Mouse (Mus musculus) embryonic facial prominence, embryonic 15.5 days (tissue): Measurements from ENCODE around the gene Olfr105-ps. TPM values are rescaled to one million over a fixed set of nuclear protein-coding genes. Genes with fewer than 3 reads are reported as not detected.

ENCODE experiments used
- ATAC-seq: fragments of 200-750 bp; cut with Nextera tagmentation; 2 replicates; pipeline ENCODE4 v1.8.0; 2017; ENCODE audit warnings: low read depth, moderate TSS enrichment; ENCODE audit not compliant: insufficient number of reproducible peaks, low FRiP score, low TSS enrichment
- H3K27ac ChIP-seq: fragments of 300-500 bp; sonication (generic); replicated peaks from 2 replicates; pipeline ENCODE4 v1.5.1; 2015; ENCODE audit warnings: mild to moderate bottlenecking, inconsistent platforms
- H3K27me3 ChIP-seq: fragments of 300-500 bp; sonication (generic); 2 replicates; pipeline ENCODE4 v1.6.1; 2015; ENCODE audit warnings: inconsistent platforms
- H3K36me3 ChIP-seq: fragments of 300-500 bp; sonication (generic); 2 replicates; pipeline ENCODE4 v1.6.1; 2015; ENCODE audit warnings: mild to moderate bottlenecking, inconsistent platforms
- H3K4me1 ChIP-seq: fragments of 300-500 bp; sonication (generic); 2 replicates; pipeline ENCODE4 v1.6.1; 2015; ENCODE audit warnings: inconsistent platforms
- H3K4me2 ChIP-seq: fragments of 300-500 bp; sonication (generic); replicated peaks from 2 replicates; pipeline ENCODE4 v1.6.1; 2015; ENCODE audit warnings: mild to moderate bottlenecking, inconsistent platforms
- H3K4me3 ChIP-seq: fragments of 300-500 bp; sonication (generic); replicated peaks from 2 replicates; pipeline ENCODE4 v1.5.1; 2015; ENCODE audit warnings: mild to moderate bottlenecking, inconsistent platforms
- H3K9ac ChIP-seq: fragments of 300-500 bp; sonication (generic); 2 replicates; pipeline ENCODE4 v1.6.1; 2015; ENCODE audit warnings: inconsistent platforms
- H3K9me3 ChIP-seq: fragments of 300-500 bp; sonication (generic); replicated peaks from 2 replicates; pipeline ENCODE4 v1.6.1; 2016; ENCODE audit warnings: inconsistent platforms
- WGBS: fragments of 180-500 bp; shearing (Covaris S2); methylation state at CpG from one replicate; pipeline ENCODE4 v1.1.7; 2015; 5-methylcytosine and 5-hydroxymethylcytosine counted together
- polyA plus RNA-seq: library from polyadenylated mRNA; unstranded; fragments of >200 nt; fragmentation: Nextera tagmentation; extraction: Ambion mirVana; gene quantifications from 2 replicates; pipeline ENCODE4 v1.2.1, GENCODE M21; 2015

Olfr105-ps gene
- polyA plus RNA-seq, result not detected in 2 replicates

DNA sequence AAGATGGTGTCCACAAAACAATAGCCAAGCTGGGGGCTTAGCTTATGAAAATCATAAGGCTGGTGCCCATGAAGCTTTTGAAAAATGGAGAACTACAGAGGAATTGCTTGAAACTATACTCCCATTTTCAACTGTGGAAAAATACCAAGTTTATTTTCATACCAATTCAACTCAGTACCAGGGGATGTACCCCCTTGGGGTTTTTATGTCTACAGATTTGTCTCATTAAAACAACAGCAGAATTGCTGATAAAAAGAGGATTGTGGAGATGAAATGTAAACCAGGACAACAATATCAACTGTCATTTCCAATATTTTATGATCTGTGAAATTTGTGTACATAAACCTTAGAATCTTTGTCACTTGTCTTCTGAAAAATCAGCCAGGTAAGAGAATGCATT lies at the start of gene Olfr105-ps:
Olfr105-ps (plus strand) TSS at position 301 of the 400 bp plus-strand sequence.
- no peaks in the 10 kb centered on the region for H3K9me3 ChIP-seq
- no peaks in the 10 kb centered on the region for H3K36me3 ChIP-seq
- no peak within 1 kb of the TSS for H3K4me3 ChIP-seq
- no peak within 1 kb of the TSS for H3K4me2 ChIP-seq
- H3K9ac ChIP-seq, result no peak within 1 kb of the TSS
- H3K27ac ChIP-seq, result no peak within 1 kb of the TSS
- no peaks in the 10 kb centered on the region for H3K4me1 ChIP-seq
- ATAC-seq, result no peak
- H3K27me3 ChIP-seq, result no peaks in the 10 kb centered on the region

DNA sequence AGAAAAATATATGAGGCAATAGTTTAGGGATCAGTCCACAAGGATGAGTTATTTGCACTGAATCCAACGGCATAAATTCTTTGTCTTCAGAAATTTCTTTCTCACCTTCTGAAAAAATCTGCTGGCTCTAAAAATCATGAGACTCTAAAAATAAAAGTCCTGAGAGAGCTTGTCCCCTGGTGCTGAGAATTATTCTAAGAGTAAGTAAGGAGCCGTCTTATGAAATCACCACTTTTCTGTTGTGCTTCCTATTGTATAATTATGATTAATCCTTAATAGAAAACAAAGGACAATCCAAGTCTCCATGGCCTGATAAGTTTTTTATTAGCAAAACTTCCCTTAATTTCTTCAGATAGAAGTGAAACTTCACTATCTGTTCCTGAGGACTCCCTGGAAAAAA lies 39.2 kb upstream of the Olfr105-ps start, which contains the start of gene Olfr103:
Olfr103 (minus strand) TSS at position 101 of the 400 bp plus-strand sequence.
- H3K9ac ChIP-seq, result no peak within 1 kb of the TSS
- no peaks in the 10 kb centered on the region for H3K9me3 ChIP-seq
- H3K4me2 ChIP-seq, result no peak within 1 kb of the TSS
- ATAC-seq, result no peak
- no peaks in the 10 kb centered on the region for H3K4me1 ChIP-seq
- H3K4me3 ChIP-seq, result no peak within 1 kb of the TSS
- H3K27ac ChIP-seq, result no peak within 1 kb of the TSS
- no peaks in the 10 kb centered on the region for H3K27me3 ChIP-seq
- no peaks in the 10 kb centered on the region for H3K36me3 ChIP-seq
- 86% methylated on average over 2 of the region's 2 CpGs for WGBS

DNA sequence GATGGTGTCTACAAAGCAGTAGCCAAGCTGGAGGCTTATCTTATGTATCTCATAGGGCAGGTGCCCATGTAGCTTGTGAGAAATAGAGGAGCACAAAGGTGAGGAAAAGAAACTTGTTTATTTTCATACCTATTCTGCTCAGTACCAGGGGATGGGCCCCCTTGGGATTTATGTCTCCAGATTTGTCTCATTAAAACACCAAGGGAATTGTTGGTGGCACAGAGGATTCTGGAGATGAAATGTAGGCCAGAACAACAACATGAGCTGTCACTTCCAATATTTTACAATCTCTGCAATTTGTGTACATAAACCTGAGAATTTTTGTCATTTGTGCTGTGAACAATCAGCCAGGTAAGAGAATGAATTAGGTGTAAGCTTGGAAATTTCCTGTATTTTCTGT lies 19.6 kb upstream of the Olfr105-ps start, which contains the start of gene Olfr104-ps:
Olfr104-ps (plus strand) TSS at position 301 of the 400 bp plus-strand sequence.
- no peak for ATAC-seq
- no peak within 1 kb of the TSS for H3K4me3 ChIP-seq
- no peak within 1 kb of the TSS for H3K4me2 ChIP-seq
- H3K9ac ChIP-seq, result no peak within 1 kb of the TSS
- H3K9me3 ChIP-seq, result no peaks in the 10 kb centered on the region
- H3K36me3 ChIP-seq, result no peaks in the 10 kb centered on the region
- H3K4me1 ChIP-seq, result no peaks in the 10 kb centered on the region
- H3K27me3 ChIP-seq, result no peaks in the 10 kb centered on the region
- no peak within 1 kb of the TSS for H3K27ac ChIP-seq

DNA sequence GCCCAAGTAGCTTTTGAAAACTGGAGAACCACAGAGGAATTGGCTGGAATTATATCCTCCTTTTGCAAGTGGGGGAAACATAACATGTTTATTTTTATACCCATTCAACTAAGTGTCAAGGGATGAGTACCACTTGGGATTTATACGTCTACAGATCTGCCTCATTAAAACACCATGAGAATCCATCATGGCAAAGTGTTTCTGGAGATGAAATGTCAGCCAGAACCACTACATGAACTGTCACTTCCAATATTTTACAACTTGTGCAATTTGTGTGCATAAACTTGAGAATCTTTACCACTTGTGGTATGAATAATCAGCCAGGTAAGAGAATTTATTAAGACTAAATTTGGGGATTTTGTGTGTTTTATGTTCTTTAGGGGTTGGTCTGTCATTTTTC lies 11.3 kb downstream of the Olfr105-ps start, which contains the start of gene Olfr106-ps:
Olfr106-ps (plus strand) TSS at position 301 of the 400 bp plus-strand sequence.
- Histone ChIP-seq H3K4me3 (no peak within 1 kb of the TSS), H3K4me2 (no peak within 1 kb of the TSS), H3K36me3 (no peaks in the 10 kb centered on the region), H3K27ac (no peak within 1 kb of the TSS), H3K9ac (no peak within 1 kb of the TSS), H3K27me3 (no peaks in the 10 kb centered on the region), H3K9me3 (no peaks in the 10 kb centered on the region), H3K4me1 (no peaks in the 10 kb centered on the region)
- no peak for ATAC-seq
- 72% methylated on average over 1 of the region's 1 CpGs for WGBS

DNA sequence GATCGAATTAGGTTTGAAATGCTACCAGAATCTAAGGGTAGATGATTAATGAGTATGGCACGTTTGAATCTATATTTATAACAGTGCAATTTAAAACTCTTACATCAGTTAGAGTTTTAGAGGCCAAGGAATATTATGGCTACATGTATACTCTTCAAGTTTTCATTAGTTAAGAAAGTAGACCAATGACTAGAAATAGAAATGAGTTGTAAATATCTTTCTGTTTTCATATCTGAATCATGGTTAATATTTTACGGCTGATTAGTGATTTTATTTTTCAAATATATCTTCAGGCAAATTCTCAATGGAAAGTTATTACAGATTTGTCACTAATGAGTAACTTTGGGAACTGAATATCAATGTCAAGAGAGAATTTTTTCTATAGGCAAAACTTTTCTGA lies 20.1 kb downstream of the Olfr105-ps start, which contains the start of gene Olfr107:
Olfr107 (plus strand) TSS at position 301 of the 400 bp plus-strand sequence.
- no peak within 1 kb of the TSS for H3K27ac ChIP-seq
- H3K4me2 ChIP-seq, result no peak within 1 kb of the TSS
- no peaks in the 10 kb centered on the region for H3K36me3 ChIP-seq
- no peak within 1 kb of the TSS for H3K4me3 ChIP-seq
- no peaks in the 10 kb centered on the region for H3K27me3 ChIP-seq
- H3K9ac ChIP-seq, result no peak within 1 kb of the TSS
- ATAC-seq, result no peak
- no peaks in the 10 kb centered on the region for H3K4me1 ChIP-seq
- 80% methylated on average over 3 of the region's 3 CpGs for WGBS
- H3K9me3 ChIP-seq, result no peaks in the 10 kb centered on the region

DNA sequence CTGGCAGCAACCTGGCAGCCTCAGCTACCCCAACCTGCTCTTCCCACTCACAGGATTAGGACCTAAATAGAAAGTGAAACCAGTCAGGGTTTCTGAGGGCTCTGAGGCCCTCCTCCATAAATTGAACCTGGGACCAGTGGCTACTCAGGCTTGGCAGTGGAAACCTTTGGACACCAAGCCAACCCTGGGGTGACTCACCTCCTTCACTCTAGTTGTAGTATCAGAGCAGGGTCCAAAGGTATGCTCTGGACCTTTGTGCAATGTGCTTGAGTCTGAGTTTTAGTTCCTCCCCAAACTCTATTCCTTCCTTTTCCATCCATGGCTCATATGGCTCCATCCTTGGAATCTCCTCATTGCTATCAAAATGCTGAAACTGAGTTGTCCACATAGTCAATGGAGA lies 34.5 kb downstream of the Olfr105-ps start:
- ATAC-seq, result no peak
- H3K4me1 ChIP-seq, result no peaks in the 10 kb centered on the region

More for the DNA sequence above, 34.5 kb downstream of the Olfr105-ps start:
- Histone ChIP-seq H3K9me3 (no peaks in the 10 kb centered on the region), H3K9ac (no peak overlapping the region), H3K27ac (no peak overlapping the region), H3K27me3 (no peaks in the 10 kb centered on the region), H3K4me3 (no peak overlapping the region), H3K4me2 (no peak overlapping the region), H3K36me3 (no peaks in the 10 kb centered on the region)

Other genes starting within 250 kb of the Olfr105-ps start
- gene Olfr93, start 217.5 kb upstream of the Olfr105-ps start, polyA plus RNA-seq, result 0.05 TPM in 1 of 2 replicates, not detected in the other
- 0.18 TPM in 1 of 2 replicates, not detected in the other for gene Ubd, start 185.1 kb upstream of the Olfr105-ps start, polyA plus RNA-seq
- 0.12 TPM in 1 of 2 replicates, not detected in the other for gene Olfr94, start 178.0 kb upstream of the Olfr105-ps start, polyA plus RNA-seq
- not detected in 2 replicates for gene Olfr95, start 165.9 kb upstream of the Olfr105-ps start, polyA plus RNA-seq
- 0.14 and 0.31 TPM in 2 replicates for gene Olfr96, start 158.9 kb upstream of the Olfr105-ps start, polyA plus RNA-seq
- not detected in 2 replicates for gene Olfr97, start 141.7 kb upstream of the Olfr105-ps start, polyA plus RNA-seq
- not detected in 2 replicates for gene Olfr98, start 115.3 kb upstream of the Olfr105-ps start, polyA plus RNA-seq
- gene H2-M3, start 108.8 kb upstream of the Olfr105-ps start, polyA plus RNA-seq, result 1.7 and 2.6 TPM in 2 replicates
- 0.16 TPM in 1 of 2 replicates, not detected in the other for gene Olfr99, start 95.6 kb upstream of the Olfr105-ps start, polyA plus RNA-seq
- gene Olfr101, start 74.7 kb upstream of the Olfr105-ps start, polyA plus RNA-seq, result 0.17 TPM in 1 of 2 replicates, not detected in the other
- 0.15 and 0.21 TPM in 2 replicates for gene Olfr102, start 62.0 kb upstream of the Olfr105-ps start, polyA plus RNA-seq
- gene Olfr103, start 39.3 kb upstream of the Olfr105-ps start, polyA plus RNA-seq, result 0.11 TPM in 1 of 2 replicates, not detected in the other
- gene Olfr104-ps, start 19.5 kb upstream of the Olfr105-ps start, polyA plus RNA-seq, result 0.05 TPM in 1 of 2 replicates, not detected in the other
- gene Olfr106-ps, start 11.4 kb downstream of the Olfr105-ps start, polyA plus RNA-seq, result 0.12 TPM in 1 of 2 replicates, not detected in the other
- 0.07 and 0.17 TPM in 2 replicates for gene Olfr107, start 20.2 kb downstream of the Olfr105-ps start, polyA plus RNA-seq
- gene Olfr108, start 66.4 kb downstream of the Olfr105-ps start, polyA plus RNA-seq, result not detected in 2 replicates
- not detected in 2 replicates for gene Olfr109, start 79.9 kb downstream of the Olfr105-ps start, polyA plus RNA-seq
- not detected in 2 replicates for gene H2-M2, start 104.5 kb downstream of the Olfr105-ps start, polyA plus RNA-seq
- 0.16 TPM in 1 of 2 replicates, not detected in the other for gene Olfr110, start 113.4 kb downstream of the Olfr105-ps start, polyA plus RNA-seq
- not detected in 2 replicates for gene Olfr111, start 129.0 kb downstream of the Olfr105-ps start, polyA plus RNA-seq
- gene Olfr112, start 190.4 kb downstream of the Olfr105-ps start, polyA plus RNA-seq, result not detected in 2 replicates
- not detected in 2 replicates for gene Olfr113, start 198.6 kb downstream of the Olfr105-ps start, polyA plus RNA-seq
- not detected in 2 replicates for gene Olfr114, start 213.7 kb downstream of the Olfr105-ps start, polyA plus RNA-seq
- gene Olfr115, start 248.1 kb downstream of the Olfr105-ps start, polyA plus RNA-seq, result 0.21 TPM in 1 of 2 replicates, not detected in the other
- 0.11 TPM in 1 of 2 replicates, not detected in the other for gene Olfr116, start 248.2 kb downstream of the Olfr105-ps start, polyA plus RNA-seq